Mouse (Mus musculus) megakaryocyte, embryonic 14.5 days (primary cell): ENCODE measurements at regions not wholly inside any gene's neighbourhood (a gene's known extent, or its start where the extent isn't known, plus 50 kb on each side); places are given as distances from the start of the nearest gene placed in this dataset.
"Not testable (repeated sequence)": the region's sequence is repeated elsewhere in the genome, so short reads cannot be mapped to it uniquely, and the experiment has no call there.

Experiments used
- H3K27me3 ChIP-seq: replicated peaks from 2 replicates; pipeline ENCODE3; 2012; ENCODE audit warnings: inconsistent platforms
- H3K36me3 ChIP-seq: replicated peaks from 2 replicates; pipeline ENCODE3; 2012; ENCODE audit warnings: low read length, inconsistent platforms, mixed read lengths
- H3K4me1 ChIP-seq: 2 replicates; pipeline ENCODE4 v1.6.1; 2012; ENCODE audit warnings: inconsistent platforms
- H3K4me3 ChIP-seq: replicated peaks from 2 replicates; pipeline ENCODE3; 2012; ENCODE audit warnings: moderate library complexity, mild to moderate bottlenecking, inconsistent platforms
- H3K9me3 ChIP-seq: 2 replicates; pipeline ENCODE4 v1.6.1; 2012; ENCODE audit warnings: inconsistent platforms
- FLI1 ChIP-seq: IDR thresholded peaks from 2 replicates; pipeline ENCODE4 v1.6.1; 2012; ENCODE audit warnings: low read length, inconsistent platforms, mixed read lengths
- GATA1 ChIP-seq: IDR thresholded peaks from 3 replicates; pipeline ENCODE4 v1.6.1; 2012; ENCODE audit warnings: mixed read lengths, low read length, inconsistent platforms, borderline replicate concordance

DNA sequence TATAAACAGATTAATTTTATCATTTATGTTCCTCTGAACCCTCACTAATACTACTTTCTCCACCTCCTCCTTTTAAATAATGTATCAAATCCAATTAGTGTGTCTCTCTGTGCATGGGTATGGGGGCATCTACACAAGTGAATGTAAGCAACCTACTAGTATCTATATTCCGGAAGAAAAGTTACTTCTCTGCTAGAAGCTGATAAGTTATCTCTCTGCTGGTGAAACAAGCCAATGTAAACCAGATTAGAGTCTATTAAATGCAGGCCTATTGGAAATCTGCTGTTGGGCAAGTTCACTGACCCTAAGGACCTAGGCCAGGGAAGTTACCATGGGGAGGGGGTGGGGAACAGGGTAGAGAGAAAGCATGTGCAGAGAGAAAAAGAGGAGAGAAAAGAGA lies 59.1 kb upstream of the Chd2 start:
- Histone ChIP-seq H3K4me1 (peaks cover 48% of the 10 kb centered on the region), H3K36me3 (peaks cover 2% of the 10 kb centered on the region), H3K27me3 (no peaks in the 10 kb centered on the region), H3K4me3 (no peak overlapping the region), H3K9me3 (peaks cover 4% of the 10 kb centered on the region; the same call in 1 of the 2 replicates)
- TF ChIP-seq GATA1: no peak
- TF ChIP-seq FLI1: no peak

DNA sequence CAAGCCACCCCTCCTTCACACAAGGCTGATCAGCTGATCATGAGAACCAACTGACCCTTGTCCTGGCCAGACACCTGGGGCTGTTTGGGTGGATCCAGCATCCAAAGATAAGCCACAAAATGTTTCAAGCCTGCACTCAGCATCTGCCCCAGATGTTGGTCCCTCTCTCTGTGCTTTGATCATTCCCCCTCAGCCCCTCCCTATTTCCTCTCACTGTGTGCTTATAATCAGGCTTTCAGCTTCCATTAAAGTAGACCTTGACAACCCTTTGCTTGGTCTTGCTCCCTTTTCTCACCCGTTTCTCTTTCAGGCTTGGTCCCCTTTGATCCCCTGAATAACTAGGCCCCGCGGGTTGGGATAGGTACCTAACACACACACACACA lies 58.4 kb upstream of the Chd2 start:
- H3K4me3 ChIP-seq, H3K36me3 ChIP-seq, H3K9me3 ChIP-seq, H3K27me3 ChIP-seq: not testable (repeated sequence)
- peaks cover 50% of the 10 kb centered on the region for H3K4me1 ChIP-seq

GRCm38 (mm10) chr7:73599354-73600002 lies 57.8 kb upstream of the Chd2 start:
- TF ChIP-seq GATA1 (no peak), FLI1 (no peak)
- Histone ChIP-seq H3K36me3 (peaks cover 2% of the 10 kb centered on the region), H3K4me1 (peaks cover 48% of the 10 kb centered on the region), H3K9me3 (peaks cover 4% of the 10 kb centered on the region; the same call in 1 of the 2 replicates), H3K4me3 (no peak overlapping the region), H3K27me3 (no peaks in the 10 kb centered on the region)

DNA sequence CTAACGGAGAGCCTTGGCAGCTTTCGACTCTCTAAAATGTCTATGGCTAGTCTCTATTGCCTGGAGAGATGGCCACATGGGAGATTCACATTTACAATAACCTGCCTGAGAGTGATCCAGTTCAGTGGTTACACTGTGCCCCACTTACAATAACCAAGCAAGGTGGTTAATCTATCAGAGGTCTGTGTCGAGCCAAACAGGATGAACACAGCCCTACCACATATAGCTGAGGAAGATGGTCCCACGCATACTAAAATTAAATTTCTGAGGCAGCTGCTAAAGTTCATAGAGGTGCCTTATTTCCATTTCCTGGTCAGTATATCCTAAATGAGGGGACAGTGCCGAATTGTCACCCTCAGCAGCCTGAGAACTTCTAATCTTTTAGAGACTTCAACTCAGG lies 56.3 kb upstream of the Chd2 start:
- Histone ChIP-seq H3K27me3 (no peaks in the 10 kb centered on the region), H3K9me3 (peaks cover 4% of the 10 kb centered on the region; the same call in 1 of the 2 replicates)

GRCm38 (mm10) chr7:73596866-73597840 lies 55.5 kb upstream of the Chd2 start:
- TF ChIP-seq FLI1 (no peak), GATA1 (no peak)
- peaks cover 4% of the 10 kb centered on the region; the same call in 1 of the 2 replicates for H3K9me3 ChIP-seq
- H3K4me1 ChIP-seq: peaks cover 42% of the 10 kb centered on the region
- peak overlapping the region; percentile 75 for H3K4me3 ChIP-seq
- no peaks in the 10 kb centered on the region for H3K27me3 ChIP-seq
- peaks cover 2% of the 10 kb centered on the region for H3K36me3 ChIP-seq

More for the DNA sequence above, 56.3 kb upstream of the Chd2 start:
- peaks cover 48% of the 10 kb centered on the region for H3K4me1 ChIP-seq
- TF ChIP-seq GATA1 (no peak), FLI1 (no peak)
- no peak overlapping the region for H3K4me3 ChIP-seq
- peaks cover 2% of the 10 kb centered on the region for H3K36me3 ChIP-seq

- H3K9me3 ChIP-seq: peaks cover 9% of the 10 kb centered on the region; the same call in 1 of the 2 replicates
- peaks cover 5% of the 10 kb centered on the region for H3K36me3 ChIP-seq
- H3K4me3 ChIP-seq: peak overlapping the region; percentile 93
- H3K4me1 ChIP-seq: peaks cover 39% of the 10 kb centered on the region
- no peaks in the 10 kb centered on the region for H3K27me3 ChIP-seq
- TF ChIP-seq GATA1 (no peak), FLI1 (no peak)
Measured at GRCm38 (mm10) chr7:73596415-73596814, 54.8 kb upstream of the Chd2 start.

- peaks cover 5% of the 10 kb centered on the region for H3K36me3 ChIP-seq
- peak overlapping the region; percentile 93 for H3K4me3 ChIP-seq
- TF ChIP-seq FLI1: no peak
- TF ChIP-seq GATA1: no peak
- H3K9me3 ChIP-seq: peaks cover 9% of the 10 kb centered on the region; the same call in 1 of the 2 replicates
- no peaks in the 10 kb centered on the region for H3K27me3 ChIP-seq
- peaks cover 37% of the 10 kb centered on the region for H3K4me1 ChIP-seq
Measured at GRCm38 (mm10) chr7:73595860-73596259, 54.2 kb upstream of the Chd2 start.

- H3K27me3 ChIP-seq: no peaks in the 10 kb centered on the region
- peaks cover 5% of the 10 kb centered on the region for H3K36me3 ChIP-seq
- peak overlapping the region; percentile 93 for H3K4me3 ChIP-seq
- no peak for TF ChIP-seq FLI1
- TF ChIP-seq GATA1: no peak
- peaks cover 9% of the 10 kb centered on the region; the same call in 1 of the 2 replicates for H3K9me3 ChIP-seq
- peaks cover 37% of the 10 kb centered on the region for H3K4me1 ChIP-seq
Measured at GRCm38 (mm10) chr7:73595140-73595825, 53.7 kb upstream of the Chd2 start.

DNA sequence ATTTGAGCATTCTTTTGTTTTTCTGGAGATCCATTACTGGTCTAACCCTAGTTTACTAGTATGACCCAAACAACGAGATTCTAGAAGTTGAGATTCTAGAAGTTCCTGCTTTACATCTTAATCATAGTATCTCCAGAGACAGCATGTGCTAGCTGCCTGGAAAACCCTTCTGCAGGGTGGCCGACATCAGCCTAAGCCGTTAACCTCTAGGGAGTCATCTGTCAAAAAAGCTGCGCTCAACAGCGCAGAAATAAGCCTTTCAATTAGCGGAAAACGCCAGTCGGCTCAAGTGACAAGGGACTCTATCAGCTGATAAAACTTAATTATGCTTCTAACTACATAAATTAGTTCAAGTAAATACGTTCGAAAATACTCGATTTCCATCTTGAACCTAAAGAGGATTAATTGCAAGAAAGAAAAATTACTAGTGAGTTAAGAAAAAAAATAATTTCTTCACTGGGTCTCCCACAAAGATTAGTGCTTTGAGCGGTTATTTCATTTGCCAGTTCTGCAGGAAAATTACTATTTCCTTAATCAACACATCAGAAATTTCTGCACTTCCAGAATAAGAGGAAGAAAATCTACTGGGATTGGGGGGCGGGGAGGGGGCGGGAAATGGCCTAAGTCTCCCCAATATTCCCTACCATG lies 53.0 kb upstream of the Chd2 start:
- H3K36me3 ChIP-seq: peaks cover 4% of the 10 kb centered on the region
- TF ChIP-seq GATA1: no peak
- TF ChIP-seq FLI1: no peak
- peak overlapping the region; percentile 93 for H3K4me3 ChIP-seq
- H3K27me3 ChIP-seq: no peaks in the 10 kb centered on the region
- peaks cover 37% of the 10 kb centered on the region for H3K4me1 ChIP-seq
- H3K9me3 ChIP-seq: 0 out of 2 replicates have a peak, but pooled peaks cover 5% of the 10 kb centered on the region
